Mouse (Mus musculus): ENCODE results near the gene Tnxb. TPM values are rescaled to one million over a fixed set of nuclear protein-coding genes. Genes with fewer than 3 reads are reported as not detected.
A peak's percentile ranks its signal among the peaks of the same experiment; 100 is the strongest.

Gene Tnxb
- polyA plus RNA-seq, 1 experiment from 2014 or later: 0.05 TPM

GRCm38 (mm10) chr17:34630761-34631301, 39.5 kb upstream of the Tnxb start:
- H3K4me1 ChIP-seq: peaks cover 60% of the 10 kb centered on the region
- WGBS: 5% methylated on average over 45 of the region's 48 CpGs
- peak overlapping the region; percentile 81 for H3K4me3 ChIP-seq
- H3K27me3 ChIP-seq: peaks cover 47% of the 10 kb centered on the region
- no peaks in the 10 kb centered on the region for H3K9me3 ChIP-seq (replicated peaks)
- ATAC-seq: no peak
- peak overlapping the region; percentile 93 for H3K4me2 ChIP-seq
- H3K36me3 ChIP-seq (ENCODE audit: poor library complexity, severe bottlenecking): no peaks in the 10 kb centered on the region
- H3K27ac ChIP-seq: no peak overlapping the region
- H3K9ac ChIP-seq: peak overlapping the region; percentile 80

GRCm38 (mm10) chr17:34631647-34632046, 38.7 kb upstream of the Tnxb start:
- Histone ChIP-seq H3K4me2 (peak overlapping the region; percentile 93), H3K4me3 (peak overlapping the region; percentile 81), H3K36me3 (ENCODE audit: poor library complexity, severe bottlenecking) (no peaks in the 10 kb centered on the region), H3K9ac (peak overlapping the region; percentile 80), H3K4me1 (peaks cover 52% of the 10 kb centered on the region), H3K27ac (no peak overlapping the region), H3K27me3 (peaks cover 47% of the 10 kb centered on the region), H3K9me3 (replicated peaks) (no peaks in the 10 kb centered on the region)
- no peak for ATAC-seq
- WGBS: 4% methylated on average over 12 of the region's 12 CpGs

GRCm38 (mm10) chr17:34632261-34632691, 38.1 kb upstream of the Tnxb start:
- H3K4me2 ChIP-seq: peak overlapping the region; percentile 93
- WGBS: under 1% methylated on average over 26 of the region's 26 CpGs
- H3K9me3 ChIP-seq (replicated peaks): no peaks in the 10 kb centered on the region
- H3K27ac ChIP-seq: no peak overlapping the region
- peaks cover 51% of the 10 kb centered on the region for H3K27me3 ChIP-seq
- 0 out of 2 replicates have a peak, but pooled peaks have one; percentile 34 for ATAC-seq
- peaks cover 50% of the 10 kb centered on the region for H3K4me1 ChIP-seq
- H3K36me3 ChIP-seq (ENCODE audit: poor library complexity, severe bottlenecking): no peaks in the 10 kb centered on the region
- peak overlapping the region; percentile 81 for H3K4me3 ChIP-seq
- peak overlapping the region; percentile 80 for H3K9ac ChIP-seq

GRCm38 (mm10) chr17:34635671-34636070, 34.7 kb upstream of the Tnxb start:
- WGBS: 64% methylated on average over 2 of the region's 2 CpGs
- Histone ChIP-seq H3K27me3 (peaks cover 40% of the 10 kb centered on the region), H3K9ac (no peak overlapping the region), H3K36me3 (ENCODE audit: poor library complexity, severe bottlenecking) (no peaks in the 10 kb centered on the region), H3K4me2 (no peak overlapping the region), H3K4me1 (peaks cover 22% of the 10 kb centered on the region), H3K27ac (no peak overlapping the region), H3K9me3 (replicated peaks) (no peaks in the 10 kb centered on the region), H3K4me3 (no peak overlapping the region)
- ATAC-seq: no peak

- 73% methylated on average over 3 of the region's 3 CpGs for WGBS
- Histone ChIP-seq H3K9ac (no peak overlapping the region; the same call in 1 of the 2 replicates), H3K4me1 (peaks cover 13% of the 10 kb centered on the region), H3K36me3 (ENCODE audit: poor library complexity, severe bottlenecking) (no peaks in the 10 kb centered on the region), H3K27ac (no peak overlapping the region), H3K4me3 (no peak overlapping the region), H3K27me3 (peaks cover 22% of the 10 kb centered on the region), H3K4me2 (no peak overlapping the region), H3K9me3 (replicated peaks) (no peaks in the 10 kb centered on the region)
- no peak for ATAC-seq
Observed at GRCm38 (mm10) chr17:34637459-34637858, 32.9 kb upstream of the Tnxb start.

GRCm38 (mm10) chr17:34639461-34640255, 30.7 kb upstream of the Tnxb start:
- Histone ChIP-seq H3K36me3 (ENCODE audit: poor library complexity, severe bottlenecking) (no peaks in the 10 kb centered on the region), H3K27ac (peak overlapping the region; percentile 54), H3K9ac (no peak overlapping the region), H3K4me3 (no peak overlapping the region), H3K27me3 (0 out of 2 replicates have a peak, but pooled peaks cover 8% of the 10 kb centered on the region), H3K9me3 (replicated peaks) (no peaks in the 10 kb centered on the region), H3K4me2 (no peak overlapping the region), H3K4me1 (peaks cover 13% of the 10 kb centered on the region)
- WGBS: 84% methylated on average over 7 of the region's 7 CpGs
- no peak for ATAC-seq

- ATAC-seq: peak; percentile 42
- Histone ChIP-seq H3K4me2 (peak overlapping the region; percentile 26), H3K27ac (peak overlapping the region; percentile 83), H3K4me1 (peaks cover 24% of the 10 kb centered on the region), H3K36me3 (ENCODE audit: poor library complexity, severe bottlenecking) (no peaks in the 10 kb centered on the region; the same call in 1 of the 2 replicates), H3K9ac (peak overlapping the region; percentile 21), H3K9me3 (replicated peaks) (no peaks in the 10 kb centered on the region), H3K4me3 (no peak overlapping the region), H3K27me3 (0 out of 2 replicates have a peak, but pooled peaks cover 4% of the 10 kb centered on the region)
- 12% methylated on average over 11 of the region's 11 CpGs for WGBS
Observed at GRCm38 (mm10) chr17:34640778-34641601, 29.3 kb upstream of the Tnxb start.

GRCm38 (mm10) chr17:34641945-34642344, 28.4 kb upstream of the Tnxb start:
- 89% methylated on average over 3 of the region's 3 CpGs for WGBS

GRCm38 (mm10) chr17:34643379-34643778, 27.0 kb upstream of the Tnxb start:
- no peak overlapping the region for H3K9ac ChIP-seq
- H3K36me3 ChIP-seq (ENCODE audit: poor library complexity, severe bottlenecking): peaks cover under 1% of the 10 kb centered on the region; the same call in 1 of the 2 replicates
- no peak overlapping the region for H3K27ac ChIP-seq
- H3K27me3 ChIP-seq: no peaks in the 10 kb centered on the region
- H3K9me3 ChIP-seq (replicated peaks): no peaks in the 10 kb centered on the region
- H3K4me3 ChIP-seq: no peak overlapping the region
- H3K4me2 ChIP-seq: no peak overlapping the region
- WGBS: 91% methylated on average over 4 of the region's 4 CpGs
- no peak for ATAC-seq
- H3K4me1 ChIP-seq: peaks cover 40% of the 10 kb centered on the region

More at GRCm38 (mm10) chr17:34641945-34642344, 28.4 kb upstream of the Tnxb start:
- H3K36me3 ChIP-seq (ENCODE audit: poor library complexity, severe bottlenecking): no peaks in the 10 kb centered on the region; the same call in 1 of the 2 replicates
- H3K4me2 ChIP-seq: no peak overlapping the region
- ATAC-seq: no peak
- peaks cover 31% of the 10 kb centered on the region for H3K4me1 ChIP-seq
- H3K27me3 ChIP-seq: 0 out of 2 replicates have a peak, but pooled peaks cover 3% of the 10 kb centered on the region
- no peak overlapping the region for H3K4me3 ChIP-seq
- no peak overlapping the region for H3K9ac ChIP-seq
- no peaks in the 10 kb centered on the region for H3K9me3 ChIP-seq (replicated peaks)
- peak overlapping the region; percentile 83 for H3K27ac ChIP-seq

- H3K9me3 ChIP-seq (replicated peaks): no peaks in the 10 kb centered on the region
- H3K27me3 ChIP-seq: no peaks in the 10 kb centered on the region
- 0 out of 2 replicates have a peak overlapping the region, but pooled peaks have one; percentile 37 for H3K27ac ChIP-seq
- H3K4me2 ChIP-seq: no peak overlapping the region
- H3K36me3 ChIP-seq (ENCODE audit: poor library complexity, severe bottlenecking): peaks cover 6% of the 10 kb centered on the region
- 87% methylated on average over 10 of the region's 10 CpGs for WGBS
- H3K4me3 ChIP-seq: no peak overlapping the region
- no peak overlapping the region for H3K9ac ChIP-seq
- no peak for ATAC-seq
- peaks cover 43% of the 10 kb centered on the region for H3K4me1 ChIP-seq
Observed at GRCm38 (mm10) chr17:34643944-34644343, 26.4 kb upstream of the Tnxb start.

GRCm38 (mm10) chr17:34644608-34645007, 25.7 kb upstream of the Tnxb start, which contains the start of gene Fkbpl:
Gene Fkbpl, plus strand, starts transcription at chr17:34644764.
- WGBS: under 1% methylated on average over 16 of the region's 16 CpGs
- Histone ChIP-seq H3K9me3 (replicated peaks) (no peaks in the 10 kb centered on the region), H3K36me3 (ENCODE audit: poor library complexity, severe bottlenecking) (peaks cover 13% of the 10 kb centered on the region), H3K9ac (peak within 1 kb of the TSS; percentile 70), H3K27me3 (no peaks in the 10 kb centered on the region), H3K27ac (peak within 1 kb of the TSS; percentile 76), H3K4me1 (peaks cover 43% of the 10 kb centered on the region), H3K4me3 (peak within 1 kb of the TSS; percentile 59), H3K4me2 (peak within 1 kb of the TSS; percentile 70)
- peak; percentile 85 for ATAC-seq
